Mouse (Mus musculus): Measurements from ENCODE around the gene Hsp90b1. TPM values are rescaled to one million over a fixed set of nuclear protein-coding genes. Genes with fewer than 3 reads are reported as not detected.

Gene Hsp90b1
- polyA plus RNA-seq (2017; shearing (Covaris generic)), result 312 TPM

DNA sequence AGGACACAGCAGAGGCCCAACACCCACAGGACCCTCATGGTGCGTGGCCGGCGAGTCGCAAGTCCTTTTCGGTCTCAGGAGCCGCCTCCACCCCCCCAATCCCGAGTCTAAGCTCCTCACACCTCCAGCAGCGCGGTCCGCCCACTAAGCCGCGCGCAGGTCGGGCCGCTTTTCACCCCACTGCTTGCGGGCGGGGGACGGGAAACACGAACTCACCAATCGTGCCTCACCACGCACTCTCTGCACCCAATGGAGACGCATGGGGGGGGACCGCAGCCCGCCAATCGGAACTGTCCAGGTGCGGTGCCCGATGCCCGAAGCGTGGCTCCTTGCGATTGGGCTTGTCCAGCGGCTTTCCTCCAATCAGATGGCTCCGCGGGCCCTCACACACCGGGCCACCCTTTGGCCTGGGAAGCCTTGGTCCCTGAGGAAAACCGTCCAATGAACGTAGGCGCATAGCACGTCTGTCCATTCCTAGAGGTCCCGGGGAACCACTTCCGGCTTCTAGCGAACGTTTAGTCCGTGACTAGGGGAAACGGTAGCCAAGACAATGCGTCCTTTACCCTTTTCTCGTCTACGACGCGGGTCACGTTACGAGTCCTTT is at the start of gene Hsp90b1, which contains the start of gene Ttc41:
TSS of gene Hsp90b1 (minus strand) at position 192 of the 604 bp plus-strand sequence.
TSS of gene Ttc41 (plus strand) at position 494 of the 604 bp plus-strand sequence.

Other genes starting within 250 kb of the Hsp90b1 start
- gene Syn3, start 206.6 kb downstream of the Hsp90b1 start, polyA plus RNA-seq (2017; shearing (Covaris generic)), result 0.09 TPM
- gene Ttc41, start 302 bp upstream of the Hsp90b1 start, polyA plus RNA-seq (2017; shearing (Covaris generic)), result 0.36 TPM
- gene Gm49358, start 58.5 kb upstream of the Hsp90b1 start, polyA plus RNA-seq (2017; shearing (Covaris generic)), result 0.71 TPM
- 2.8 TPM for gene Nt5dc3, start 73.5 kb upstream of the Hsp90b1 start, polyA plus RNA-seq (2017; shearing (Covaris generic))